Mouse (Mus musculus) neural tube, embryonic 14.5 days (tissue): ENCODE results near the gene Mstn. TPM values are rescaled to one million over a fixed set of nuclear protein-coding genes. Genes with fewer than 3 reads are reported as not detected.

Source experiments
- ATAC-seq: fragments of 200-750 bp; cut with Nextera tagmentation; 2 replicates; pipeline ENCODE4 v1.8.0; 2017; ENCODE audit warnings: low read depth, mild to moderate bottlenecking, moderate TSS enrichment, moderate library complexity
- H3K27ac ChIP-seq: fragments of 300-500 bp; sonication (generic); 2 replicates; pipeline ENCODE4 v1.5.1; 2014; ENCODE audit warnings: low read depth, mild to moderate bottlenecking, control low read depth, low read length, moderate library complexity, mixed read lengths
- H3K27me3 ChIP-seq: fragments of 300-500 bp; sonication (generic); 2 replicates; pipeline ENCODE4 v1.6.1; 2014; ENCODE audit warnings: low read length; ENCODE audit not compliant: control insufficient read depth, insufficient read depth
- H3K36me3 ChIP-seq: fragments of 300-500 bp; sonication (generic); 2 replicates; pipeline ENCODE4 v1.6.1; 2014; ENCODE audit warnings: low read length, mixed read lengths; ENCODE audit not compliant: control insufficient read depth, insufficient read depth
- H3K4me1 ChIP-seq: fragments of 300-500 bp; sonication (generic); 2 replicates; pipeline ENCODE4 v1.6.1; 2014; ENCODE audit warnings: low read length; ENCODE audit not compliant: control insufficient read depth, insufficient read depth
- H3K4me2 ChIP-seq: fragments of 300-500 bp; sonication (generic); 2 replicates; pipeline ENCODE4 v1.6.1; 2014; ENCODE audit warnings: mild to moderate bottlenecking, low read depth, low read length, control low read depth
- H3K4me3 ChIP-seq: fragments of 300-500 bp; sonication (generic); 2 replicates; pipeline ENCODE4 v1.5.1; 2014; ENCODE audit warnings: low read depth, low read length, control low read depth, mixed read lengths
- H3K9ac ChIP-seq: fragments of 300-500 bp; sonication (generic); replicated peaks from 2 replicates; pipeline ENCODE4 v1.6.1; 2014; ENCODE audit warnings: low read depth, mild to moderate bottlenecking, control low read depth, low read length, mixed read lengths
- H3K9me3 ChIP-seq: fragments of 300-500 bp; sonication (generic); 2 replicates; pipeline ENCODE4 v1.6.1; 2016; ENCODE audit warnings: low read length; ENCODE audit not compliant: control insufficient read depth
- WGBS: fragments of 180-500 bp; shearing (Covaris S2); extraction: QIAGEN DNeasy Blood & Tissue Kit; methylation state at CpG from one replicate; pipeline ENCODE4 v1.1.7; 2014; 5-methylcytosine and 5-hydroxymethylcytosine counted together
- polyA plus RNA-seq: library from polyadenylated mRNA; unstranded; fragments of >200 nt; fragmentation: Nextera tagmentation; extraction: Ambion mirVana; gene quantifications from 2 replicates; pipeline ENCODE4 v1.2.1, GENCODE M21; 2014

Gene Mstn
- polyA plus RNA-seq, 1 experiment from 2014 or later, result 0.40 TPM

DNA sequence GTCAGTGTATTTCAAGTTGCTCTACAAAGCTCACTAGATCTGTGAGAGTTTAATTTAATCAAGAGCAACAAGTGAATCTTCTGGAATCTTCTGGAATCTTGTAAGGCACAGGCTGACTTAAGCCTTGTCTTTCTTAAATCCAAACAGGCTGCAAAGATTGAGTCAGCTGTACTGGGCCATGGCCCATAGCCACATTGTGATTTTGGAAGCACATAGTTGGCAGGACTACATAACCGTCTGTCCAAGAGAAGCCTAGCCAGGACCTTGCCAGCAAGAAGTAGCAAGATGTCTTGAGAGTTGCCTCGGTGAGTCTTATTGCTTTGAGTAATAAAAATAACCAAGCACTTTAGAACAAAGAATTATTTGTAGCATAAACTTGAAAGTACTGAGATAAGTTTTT lies 18.4 kb downstream of the Mstn start:
- WGBS, result 89% methylated on average over 2 of the region's 2 CpGs
- Histone ChIP-seq H3K27ac (no peak overlapping the region), H3K27me3 (no peaks in the 10 kb centered on the region), H3K4me1 (no peaks in the 10 kb centered on the region), H3K9ac (no peak overlapping the region), H3K36me3 (no peaks in the 10 kb centered on the region), H3K4me3 (no peak overlapping the region), H3K9me3 (no peaks in the 10 kb centered on the region), H3K4me2 (no peak overlapping the region)
- ATAC-seq, result no peak

- no peak for ATAC-seq
Observed at GRCm38 (mm10) chr1:53080603-53081002, 19.2 kb downstream of the Mstn start.

DNA sequence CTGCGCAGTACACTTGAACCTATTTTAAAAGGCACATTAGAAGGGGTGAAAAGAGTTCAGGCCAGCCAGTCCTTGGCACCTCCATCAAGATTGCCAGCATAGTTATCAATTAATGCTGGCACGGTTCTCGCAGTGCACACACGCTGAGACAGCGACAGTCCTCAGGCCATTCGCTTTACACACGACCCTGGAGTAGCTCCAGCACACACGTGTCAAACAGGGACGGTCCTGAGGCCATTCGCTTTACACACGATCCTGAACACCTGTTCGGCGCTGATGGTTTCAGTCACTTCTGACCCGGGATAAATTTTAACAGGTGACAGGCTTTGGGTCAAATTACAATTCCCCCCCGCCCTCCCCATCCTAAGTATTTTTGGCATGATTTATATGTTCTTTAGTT lies 23.8 kb downstream of the Mstn start:
- H3K9ac ChIP-seq, result no peak overlapping the region
- no peak overlapping the region for H3K4me3 ChIP-seq
- ATAC-seq, result no peak; the same call in 1 of the 2 replicates
- H3K9me3 ChIP-seq, result no peaks in the 10 kb centered on the region
- no peaks in the 10 kb centered on the region for H3K27me3 ChIP-seq
- H3K4me2 ChIP-seq, result no peak overlapping the region
- H3K36me3 ChIP-seq, result no peaks in the 10 kb centered on the region
- 59% methylated on average over 15 of the region's 15 CpGs for WGBS
- no peaks in the 10 kb centered on the region for H3K4me1 ChIP-seq
- no peak overlapping the region for H3K27ac ChIP-seq

More at GRCm38 (mm10) chr1:53080603-53081002, 19.2 kb downstream of the Mstn start:
- no peak overlapping the region for H3K9ac ChIP-seq
- WGBS, result 86% methylated on average over 3 of the region's 3 CpGs
- no peak overlapping the region for H3K27ac ChIP-seq
- H3K4me1 ChIP-seq, result no peaks in the 10 kb centered on the region
- no peaks in the 10 kb centered on the region for H3K36me3 ChIP-seq
- no peak overlapping the region for H3K4me2 ChIP-seq
- no peaks in the 10 kb centered on the region for H3K27me3 ChIP-seq
- H3K4me3 ChIP-seq, result no peak overlapping the region
- no peaks in the 10 kb centered on the region for H3K9me3 ChIP-seq

GRCm38 (mm10) chr1:53085991-53086390 lies 24.6 kb downstream of the Mstn start:
- WGBS, result 15% methylated on average over 4 of the region's 4 CpGs
- no peaks in the 10 kb centered on the region for H3K9me3 ChIP-seq
- H3K9ac ChIP-seq, result no peak overlapping the region
- ATAC-seq, result no peak
- no peaks in the 10 kb centered on the region for H3K36me3 ChIP-seq
- H3K4me3 ChIP-seq, result no peak overlapping the region
- no peak overlapping the region for H3K27ac ChIP-seq
- no peak overlapping the region for H3K4me2 ChIP-seq
- H3K27me3 ChIP-seq, result no peaks in the 10 kb centered on the region
- H3K4me1 ChIP-seq, result no peaks in the 10 kb centered on the region

DNA sequence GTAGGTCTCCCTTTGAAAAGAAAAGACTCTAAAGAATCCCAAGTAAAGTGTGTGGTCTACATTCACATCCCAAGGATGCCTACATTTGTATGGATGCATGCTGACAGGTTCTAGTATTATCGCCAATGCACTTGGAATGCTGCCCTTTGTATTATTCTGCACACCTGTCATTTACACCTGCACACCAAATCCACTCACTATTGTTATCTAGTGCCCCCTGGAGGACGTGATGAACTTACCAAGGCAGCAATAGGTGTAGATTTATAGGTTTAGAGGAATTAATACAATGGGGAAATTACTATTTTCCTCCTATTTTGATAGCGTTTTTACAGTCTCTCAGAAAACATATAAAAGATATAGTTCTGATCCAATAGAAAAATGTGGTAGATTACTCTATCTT lies 31.7 kb downstream of the Mstn start:
- Histone ChIP-seq H3K4me3 (no peak overlapping the region), H3K4me1 (no peaks in the 10 kb centered on the region), H3K27me3 (no peaks in the 10 kb centered on the region), H3K9me3 (no peaks in the 10 kb centered on the region), H3K36me3 (no peaks in the 10 kb centered on the region), H3K4me2 (no peak overlapping the region), H3K27ac (no peak overlapping the region), H3K9ac (no peak overlapping the region)
- ATAC-seq, result no peak
- WGBS, result 40% methylated on average over 3 of the region's 3 CpGs

DNA sequence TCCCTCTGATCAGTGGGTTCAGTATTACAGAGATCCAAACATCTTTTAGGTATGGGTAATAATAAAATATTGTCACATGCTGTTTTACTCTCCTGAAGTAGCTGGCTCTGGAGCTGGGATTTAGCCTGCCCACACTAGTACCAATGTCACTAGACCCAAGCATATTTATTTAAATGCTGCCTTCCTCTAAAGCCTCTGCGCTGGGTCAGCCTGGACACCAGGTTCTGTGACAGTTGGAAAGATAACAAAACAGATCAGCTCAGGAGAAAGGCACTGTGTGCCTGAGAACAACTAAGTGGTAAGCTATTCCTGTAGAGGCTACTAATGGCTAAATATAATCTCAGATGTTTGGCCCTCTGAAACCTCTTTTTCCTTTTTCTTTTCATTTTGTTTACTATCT lies 49.1 kb downstream of the Mstn start:
- Histone ChIP-seq H3K36me3 (no peaks in the 10 kb centered on the region), H3K4me2 (no peak overlapping the region), H3K4me3 (no peak overlapping the region), H3K9ac (no peak overlapping the region), H3K9me3 (no peaks in the 10 kb centered on the region), H3K4me1 (no peaks in the 10 kb centered on the region), H3K27ac (no peak overlapping the region), H3K27me3 (no peaks in the 10 kb centered on the region)
- no peak for ATAC-seq
- whole genome bisulfite sequencing, result 90% methylated on average over 1 of the region's 1 CpGs

Other genes starting within 250 kb of the Mstn start
- gene Inpp1, start 244.0 kb upstream of the Mstn start, polyA plus RNA-seq, result 34.0 and 35.2 TPM in 2 replicates
- 31.5 and 33.0 TPM in 2 replicates for gene Hibch, start 216.7 kb upstream of the Mstn start, polyA plus RNA-seq
- 3.1 and 3.8 TPM in 2 replicates for gene 1700019D03Rik, start 41.5 kb upstream of the Mstn start, polyA plus RNA-seq
- gene 1700019A02Rik, start 126.0 kb downstream of the Mstn start, polyA plus RNA-seq, result not detected in 2 replicates
- 12.1 and 13.2 TPM in 2 replicates for gene Pms1, start 235.4 kb downstream of the Mstn start, polyA plus RNA-seq
- 51.6 and 52.6 TPM in 2 replicates for gene Ormdl1, start 235.5 kb downstream of the Mstn start, polyA plus RNA-seq
- gene Gm28778, start 235.5 kb downstream of the Mstn start, polyA plus RNA-seq, result not detected in 2 replicates